Mouse (Mus musculus) layer of hippocampus, postnatal 14 days (tissue): ENCODE measurements at regions not wholly inside any gene's neighbourhood (a gene's known extent, or its start where the extent isn't known, plus 50 kb on each side); places are given as distances from the start of the nearest gene placed in this dataset.

Experiments used
- DNase-seq, 2 experiments: peaks; one replicate each; pipeline ENCODE4 v3.0.0; 2021 to 2022; ENCODE audit warnings: low spot score in 2 of 2, mixed read lengths in 1 of 2

DNA sequence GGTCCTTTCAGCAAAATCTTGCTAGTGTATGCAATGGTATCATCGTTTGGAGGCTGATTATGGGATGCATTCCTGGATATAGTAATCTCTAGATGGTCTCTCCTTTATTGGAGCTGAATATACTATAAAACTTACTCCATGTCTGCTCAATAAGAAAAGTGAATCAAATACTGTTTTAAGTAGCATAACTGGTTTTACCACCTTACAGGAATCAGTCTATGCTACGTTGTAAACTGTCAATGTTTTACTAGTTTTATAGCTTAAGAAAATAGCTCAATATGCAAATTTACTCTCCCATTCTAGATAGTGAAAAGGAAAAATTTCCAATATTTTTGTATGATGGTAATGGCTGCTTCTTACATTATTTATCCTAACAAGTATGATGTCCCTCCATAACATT lies 91.5 kb downstream of the 4933436I01Rik start:
- DNase-seq, result no peak

DNA sequence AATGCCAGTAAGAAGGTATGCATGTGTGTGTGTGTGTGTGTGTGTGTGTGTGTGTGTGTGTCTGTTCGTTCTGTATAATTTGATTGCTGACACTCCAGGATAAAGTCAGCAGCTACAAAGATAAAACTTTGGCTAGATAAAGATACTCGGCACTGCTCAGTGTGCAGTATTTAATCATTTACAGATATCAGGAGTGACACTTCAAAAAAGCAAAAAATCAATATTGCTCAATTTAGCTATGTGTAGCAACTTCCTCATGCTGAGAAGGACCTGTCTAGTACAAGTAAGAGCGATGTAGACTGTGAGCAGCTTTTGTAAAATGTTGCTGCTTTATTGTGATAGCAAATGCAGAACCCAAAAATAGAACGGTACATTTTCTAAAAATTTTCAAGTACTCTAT lies 100.1 kb downstream of the 4933436I01Rik start:
- peak in 1 of 2 experiments; percentile 1 for DNase-seq
